Comparison of ENCODE assay signal across 15 mouse cellular contexts in the genomic region with DNA sequence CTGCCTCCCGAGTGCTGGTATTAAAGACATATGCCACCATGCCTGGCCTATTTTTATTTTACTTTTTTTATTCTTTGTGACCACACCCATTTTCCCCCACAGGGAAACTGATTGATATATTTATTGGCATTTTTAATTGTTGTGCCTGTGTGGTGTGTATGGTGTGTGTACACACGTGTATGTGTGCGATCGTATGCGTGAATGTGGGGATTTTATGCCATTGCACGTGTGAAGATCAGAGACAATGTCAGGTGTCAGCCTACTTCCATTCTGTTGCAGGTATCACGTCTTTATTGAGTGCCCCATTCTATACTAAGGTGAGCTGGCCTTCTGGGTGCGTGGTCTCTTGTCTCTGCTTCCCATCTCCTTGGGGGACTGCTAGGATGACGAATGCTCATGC. TPM values are rescaled to one million over a fixed set of nuclear protein-coding genes. Genes with fewer than 3 reads are reported as not detected.
"Had no signal": no experiment of that assay in that cellular context is flagged by ENCODE, and none has a peak within 500 bp of the region (broad histone marks: within the 10 kb centered on the region; RNA-seq: fewer than 3 reads in every experiment).

No protein-coding gene starts in this region.

- H3K9me3 ChIP-seq: midbrain, embryonic 10.5 days; midbrain, embryonic 12.5 days; neural tube, embryonic 12.5 days; stomach, embryonic 15.5 days had no signal

- H3K4me1 ChIP-seq: midbrain, embryonic 10.5 days; midbrain, embryonic 12.5 days; neural tube, embryonic 12.5 days; stomach, embryonic 15.5 days had no signal

- H3K4me3 ChIP-seq: midbrain, embryonic 10.5 days; midbrain, embryonic 12.5 days; myocyte; neural tube, embryonic 12.5 days; stomach, embryonic 15.5 days had no signal

- H3K9ac ChIP-seq: lung, embryonic 14.5 days; midbrain, embryonic 12.5 days; neural tube, embryonic 12.5 days; stomach, embryonic 15.5 days had no signal

- H3K27ac ChIP-seq: midbrain, embryonic 10.5 days; midbrain, embryonic 12.5 days; neural tube, embryonic 12.5 days; stomach, embryonic 15.5 days; stomach, postnatal 0 days had no signal

- H3K4me2 ChIP-seq: lung, embryonic 14.5 days; midbrain, embryonic 12.5 days; neural tube, embryonic 12.5 days; stomach, embryonic 15.5 days had no signal

- H3K36me3 ChIP-seq: midbrain, embryonic 10.5 days; midbrain, embryonic 12.5 days; neural tube, embryonic 12.5 days; stomach, embryonic 15.5 days had no signal

- DNase-seq: lung, adult 18-20 months; lung, embryonic 14.5 days; lung, postnatal 10 days; midbrain, embryonic 14.5 days; right cerebral cortex, postnatal 14 days; spleen, adult 18-20 months; thymus, postnatal 25 days had no signal

- H3K27me3 ChIP-seq: neural tube, embryonic 12.5 days had no signal

RNA-seq across cellular contexts. Expression of gene Ccr7, which starts 0.9 kb away (rescaled TPM):
- total RNA-seq: megakaryocyte-erythroid progenitor cell, adult 5-6 weeks had no signal
- polyA plus RNA-seq: neural tube, embryonic 14.5 days had no signal
